Mouse (Mus musculus) bone marrow, adult 2 months (tissue): ENCODE measurements around the gene Gm12394.
"Not testable (repeated sequence)": the region's sequence is repeated elsewhere in the genome, so short reads cannot be mapped to it uniquely, and the experiment has no call there.

Experiments
- CTCF ChIP-seq: fragments of 200-500 bp; IDR thresholded peaks from 2 replicates; pipeline ENCODE4 v1.5.1; 2011; ENCODE audit warnings: low read length, control low read depth; ENCODE audit not compliant: control insufficient read depth, insufficient read depth
- POLR2A ChIP-seq: fragments of 200-500 bp; IDR thresholded peaks from 2 replicates; pipeline ENCODE4 v1.6.1; 2011; ENCODE audit warnings: low read depth, mild to moderate bottlenecking, control low read depth, low read length, borderline replicate concordance; ENCODE audit not compliant: control insufficient read depth

GRCm38 (mm10) chr4:42773893-42774292 lies 82.7 kb downstream of the Gm12394 start, which contains the start of gene Ccl21a:
- TF ChIP-seq CTCF, POLR2A: not testable (repeated sequence)
